Mouse (Mus musculus): ENCODE measurements around the gene Wnk2.

- TF ChIP-seq CTCF (IDR thresholded peaks at IDR 0.05; ENCODE audit: control insufficient read depth, insufficient read depth, insufficient read length) (no peak), CEBPB (IDR thresholded peaks at IDR 0.05; ENCODE audit: low read depth) (no peak), USF1 (IDR thresholded peaks at IDR 0.05; ENCODE audit: low read depth) (no peak), MAX (IDR thresholded peaks at IDR 0.05) (no peak), MYOG (IDR thresholded peaks at IDR 0.05; ENCODE audit: control insufficient read depth, extremely low read depth, insufficient read length) (no peak), MYOD1 (IDR thresholded peaks at IDR 0.05; ENCODE audit: control insufficient read depth, insufficient read length, low read depth) (no peak)
These were observed 94.5 kb downstream of the Wnk2 start for GRCm38 (mm10) chr13:49053333-49053732.
